Mouse (Mus musculus) heart, postnatal 0 days (tissue): ENCODE results near the gene Evi5l. TPM values are rescaled to one million over a fixed set of nuclear protein-coding genes. Genes with fewer than 3 reads are reported as not detected.
A peak's percentile ranks its signal among the peaks of the same experiment; 100 is the strongest.

ENCODE experiments used
- ATAC-seq: fragments of 200-750 bp; cut with Nextera tagmentation; 2 replicates; pipeline ENCODE4 v1.8.0; 2017; ENCODE audit warnings: low read depth, moderate number of reproducible peaks, moderate library complexity; ENCODE audit not compliant: insufficient read depth
- DNase-seq: peaks from one replicate; pipeline ENCODE4 v3.0.0-alpha.2; 2016; ENCODE audit warnings: low spot score
- H3K27ac ChIP-seq: fragments of 300-500 bp; sonication (generic); 2 replicates; pipeline ENCODE4 v1.5.1; 2014; ENCODE audit warnings: low read depth, mild to moderate bottlenecking
- H3K27me3 ChIP-seq: fragments of 300-500 bp; sonication (generic); 2 replicates; pipeline ENCODE4 v1.6.1; 2014; ENCODE audit warnings: low read length, mixed read lengths; ENCODE audit not compliant: control insufficient read depth, insufficient read depth
- H3K36me3 ChIP-seq: fragments of 300-500 bp; sonication (generic); replicated peaks from 2 replicates; pipeline ENCODE4 v1.6.1; 2014; ENCODE audit warnings: low read length, mixed read lengths; ENCODE audit not compliant: control insufficient read depth, insufficient read depth
- H3K4me1 ChIP-seq: fragments of 300-500 bp; sonication (generic); 2 replicates; pipeline ENCODE4 v1.6.1; 2014; ENCODE audit warnings: antibody characterized with exemption; ENCODE audit not compliant: control insufficient read depth, insufficient read depth
- H3K4me2 ChIP-seq: fragments of 300-500 bp; sonication (generic); 2 replicates; pipeline ENCODE4 v1.6.1; 2014; ENCODE audit warnings: low read depth, mild to moderate bottlenecking, low read length, moderate library complexity
- H3K4me3 ChIP-seq: fragments of 300-500 bp; sonication (generic); 2 replicates; pipeline ENCODE4 v1.5.1; 2014; ENCODE audit warnings: low read depth, low read length
- H3K9ac ChIP-seq: fragments of 300-500 bp; sonication (generic); replicated peaks from 2 replicates; pipeline ENCODE4 v1.6.1; 2014; ENCODE audit warnings: low read depth, low read length, mixed read lengths
- H3K9me3 ChIP-seq: fragments of 300-500 bp; sonication (generic); replicated peaks from 2 replicates; pipeline ENCODE4 v1.6.1; 2016; ENCODE audit warnings: low read length; ENCODE audit not compliant: control insufficient read depth
- CTCF ChIP-seq: IDR thresholded peaks from 2 replicates; pipeline ENCODE4 v1.5.1; 2016; ENCODE audit warnings: antibody characterized with exemption, control low read depth, low read depth
- EP300 ChIP-seq: IDR thresholded peaks from 2 replicates; pipeline ENCODE4 v1.6.1; 2016; ENCODE audit warnings: antibody characterized with exemption, low read depth
- WGBS: fragments of 180-500 bp; shearing (Covaris S2); extraction: QIAGEN DNeasy Blood & Tissue Kit; methylation state at CpG from one replicate; pipeline ENCODE4 v1.1.7; 2014; 5-methylcytosine and 5-hydroxymethylcytosine counted together
- polyA plus RNA-seq: library from polyadenylated mRNA; unstranded; fragments of >200 nt; fragmentation: Nextera tagmentation; extraction: Ambion mirVana; gene quantifications from 2 replicates; pipeline ENCODE4 v1.2.1, GENCODE M21; 2015
- total RNA-seq: library from RNA; depleted of rRNA; stranded (reverse); fragments of >200 nt; gene quantifications from 2 replicates; pipeline ENCODE4 v1.2.3, GENCODE M21; 2014; ENCODE audit warnings: low replicate concordance

Evi5l gene
- total and polyA plus RNA-seq, 2 experiments from 2014 or later = 9.3 to 24.8 TPM

DNA sequence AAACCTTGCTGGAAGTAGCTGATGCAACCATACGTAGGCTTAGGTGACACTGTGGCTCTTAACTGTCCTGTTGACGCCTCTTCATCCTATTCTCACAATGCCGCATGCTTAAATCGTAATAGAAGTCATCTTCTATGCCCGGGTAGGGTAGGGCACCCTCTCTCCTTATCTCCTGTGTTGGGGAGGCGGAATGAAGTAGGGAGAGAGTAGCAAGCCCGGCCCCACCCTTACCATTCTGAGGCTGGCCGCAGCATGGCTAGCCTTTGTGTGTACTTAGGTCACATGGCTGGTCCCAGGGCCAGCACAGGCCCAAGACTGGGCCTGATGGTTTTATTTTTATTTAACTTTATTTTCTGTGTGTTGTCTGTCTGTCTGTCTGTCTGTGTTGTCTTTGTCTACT, 80.9 kb downstream of the Evi5l start:
- no peak for TF ChIP-seq EP300
- Histone ChIP-seq H3K4me3 (no peak overlapping the region), H3K27ac (no peak overlapping the region), H3K4me1 (0 out of 2 replicates have a peak, but pooled peaks cover 4% of the 10 kb centered on the region), H3K9ac (no peak overlapping the region), H3K4me2 (no peak overlapping the region), H3K9me3 (no peaks in the 10 kb centered on the region), H3K27me3 (no peaks in the 10 kb centered on the region), H3K36me3 (peaks cover 57% of the 10 kb centered on the region)
- WGBS = 80% methylated on average over 8 of the region's 8 CpGs
- DNase-seq (no peak), ATAC-seq (no peak)

DNA sequence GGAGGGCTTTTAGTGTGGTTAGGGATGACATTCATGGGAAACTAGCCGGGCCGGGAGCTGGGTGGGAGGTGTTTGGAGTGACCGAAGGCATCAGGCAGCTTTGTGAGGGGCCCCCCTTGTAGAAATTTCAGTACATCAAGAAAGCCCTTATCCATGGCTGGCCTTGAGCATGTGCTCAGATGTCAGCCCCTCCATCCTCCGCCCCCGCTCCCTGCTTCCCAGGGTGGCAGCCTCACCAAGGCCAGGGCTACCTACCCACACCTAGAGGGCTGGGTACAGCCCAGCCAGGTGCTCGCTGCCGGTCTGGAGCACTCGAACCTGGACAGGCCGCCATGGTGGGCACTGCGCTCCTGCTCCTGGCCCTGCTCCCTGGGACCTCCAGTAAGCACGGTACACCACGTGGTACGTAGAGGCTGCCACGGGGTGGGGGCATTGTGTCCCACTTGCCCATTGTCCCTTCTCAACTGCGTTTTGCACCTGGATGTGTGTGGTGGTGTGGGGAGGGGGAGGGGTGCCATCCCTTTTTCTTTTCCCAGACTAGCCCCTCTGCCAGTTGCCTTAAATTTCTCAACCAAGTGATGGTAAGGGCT, 81.7 kb downstream of the Evi5l start, which contains the start of gene Tgfbr3l:
TSS of gene Tgfbr3l (plus strand) at position 264 of the 590 bp plus-strand sequence.
- Histone ChIP-seq H3K36me3 (peaks cover 49% of the 10 kb centered on the region), H3K27me3 (no peaks in the 10 kb centered on the region), H3K4me3 (no peak within 1 kb of the TSS), H3K4me2 (peak within 1 kb of the TSS; percentile 45; the same call in 1 of the 2 replicates), H3K9me3 (no peaks in the 10 kb centered on the region), H3K27ac (no peak within 1 kb of the TSS), H3K9ac (no peak within 1 kb of the TSS), H3K4me1 (peaks cover 9% of the 10 kb centered on the region; the same call in 1 of the 2 replicates)
- TF ChIP-seq CTCF (no peak), EP300 (no peak)
- ATAC-seq = no peak
- WGBS = 82% methylated on average over 15 of the region's 15 CpGs
- DNase-seq = no peak

DNA sequence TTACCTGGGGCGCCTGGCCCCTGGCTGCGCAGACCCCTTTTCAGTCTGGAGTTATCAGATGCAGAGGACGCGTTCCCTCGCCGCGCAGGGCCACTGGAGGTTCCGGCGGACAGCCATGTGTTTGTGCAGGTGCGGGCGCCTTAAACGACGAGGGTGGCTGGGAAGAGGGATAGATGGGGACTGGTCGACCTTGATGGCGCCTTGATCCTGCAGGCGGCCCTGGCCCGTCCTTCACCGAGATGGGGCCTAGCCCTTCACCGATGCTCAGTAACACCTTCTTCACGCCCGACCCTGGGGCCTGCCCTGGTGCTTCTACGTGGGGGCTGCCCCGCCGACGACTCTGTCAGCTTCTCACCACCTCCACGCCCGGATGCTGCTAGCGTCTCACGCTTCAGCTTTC, 82.8 kb downstream of the Evi5l start:
- H3K9me3 ChIP-seq = no peaks in the 10 kb centered on the region
- peak; percentile 14; the same call in 1 of the 2 replicates for ATAC-seq
- WGBS = 14% methylated on average over 28 of the region's 29 CpGs
- H3K4me1 ChIP-seq = peaks cover 17% of the 10 kb centered on the region; the same call in 1 of the 2 replicates
- DNase-seq = peak; percentile 37
- peaks cover 38% of the 10 kb centered on the region for H3K36me3 ChIP-seq
- peak overlapping the region; percentile 45 for H3K4me2 ChIP-seq
- 0 out of 2 replicates have a peak overlapping the region, but pooled peaks have one; percentile 36 for H3K27ac ChIP-seq
- no peaks in the 10 kb centered on the region for H3K27me3 ChIP-seq
- peak overlapping the region; percentile 24; the same call in 1 of the 2 replicates for H3K9ac ChIP-seq
- H3K4me3 ChIP-seq = no peak overlapping the region
- TF ChIP-seq CTCF (no peak), EP300 (0 out of 2 replicates have a peak, but pooled peaks have one; percentile 38)

DNA sequence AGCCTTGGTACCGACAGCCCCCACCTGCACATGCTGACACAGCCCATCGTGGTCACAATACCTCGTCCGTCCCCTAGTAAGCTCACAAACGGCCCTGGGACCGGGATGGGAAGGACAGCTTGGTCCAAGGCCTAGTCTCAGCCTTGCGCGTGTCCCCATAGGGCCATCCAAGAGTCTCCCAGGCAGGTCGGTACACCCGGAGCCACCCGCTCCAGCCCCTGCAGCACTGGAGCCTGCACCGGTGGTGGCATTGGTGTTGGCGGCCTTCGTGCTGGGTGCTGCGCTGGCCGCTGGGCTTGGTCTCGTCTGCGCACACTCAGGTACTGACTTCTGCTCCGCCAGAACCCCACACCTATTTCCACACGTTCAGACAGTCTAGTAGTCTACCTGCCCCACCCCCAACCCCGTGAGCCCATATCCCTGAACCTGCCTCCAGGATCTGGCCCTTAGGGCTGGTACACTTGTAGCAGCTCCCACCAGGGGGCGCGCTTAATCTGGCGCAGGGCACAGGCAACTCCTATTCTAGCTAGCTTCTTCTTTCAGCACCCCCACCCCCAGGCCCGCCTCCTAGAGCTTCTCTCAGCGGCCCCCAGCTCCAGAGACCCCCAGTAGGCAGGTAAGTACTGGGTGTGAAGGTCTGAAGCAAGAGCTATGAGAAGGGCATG, 84.1 kb downstream of the Evi5l start:
- peak; percentile 24; the same call in 1 of the 2 replicates for ATAC-seq
- Histone ChIP-seq H3K4me3 (no peak overlapping the region), H3K27ac (no peak overlapping the region), H3K27me3 (no peaks in the 10 kb centered on the region), H3K9me3 (no peaks in the 10 kb centered on the region), H3K36me3 (peaks cover 37% of the 10 kb centered on the region), H3K4me2 (no peak overlapping the region), H3K9ac (no peak overlapping the region), H3K4me1 (peaks cover 17% of the 10 kb centered on the region; the same call in 1 of the 2 replicates)
- WGBS = 39% methylated on average over 26 of the region's 26 CpGs
- TF ChIP-seq EP300 (no peak), CTCF (peak; percentile 83)
- peak; percentile 63 for DNase-seq

DNA sequence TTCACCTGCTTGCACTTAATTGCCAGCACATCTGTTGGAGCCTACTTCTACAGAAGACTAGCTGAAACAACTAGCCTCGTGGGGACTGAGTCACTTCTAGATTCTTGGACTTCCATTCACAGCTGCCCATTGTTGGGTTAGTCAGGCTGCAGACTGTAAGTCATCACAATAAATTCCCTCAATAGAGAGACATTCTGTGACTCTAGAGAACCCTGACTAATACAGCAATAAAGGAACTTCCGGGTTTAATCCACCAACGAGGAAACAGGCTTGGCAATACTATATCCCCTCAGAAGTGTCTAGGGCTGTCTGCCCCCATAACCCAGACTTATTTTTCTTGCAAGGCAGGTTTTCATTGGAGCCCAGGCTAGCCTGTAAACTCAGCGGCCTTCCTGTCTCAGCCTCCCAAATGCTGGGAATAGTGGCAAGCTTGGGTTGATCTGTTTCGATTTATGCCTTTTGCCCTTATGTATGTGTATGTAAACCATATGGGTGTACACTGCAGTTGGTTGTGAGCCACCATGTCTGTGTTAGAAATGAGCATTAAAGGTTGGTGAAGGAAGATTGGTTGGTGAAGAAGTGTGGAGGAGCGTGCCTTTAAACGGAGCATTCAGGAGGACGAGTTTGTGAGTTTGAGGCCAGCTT, 85.9 kb downstream of the Evi5l start:
- Histone ChIP-seq H3K36me3 (peaks cover 27% of the 10 kb centered on the region), H3K4me3 (peak overlapping the region; percentile 84), H3K9ac (peak overlapping the region; percentile 67), H3K27ac (no peak overlapping the region), H3K27me3 (no peaks in the 10 kb centered on the region), H3K9me3 (no peaks in the 10 kb centered on the region), H3K4me1 (peaks cover 17% of the 10 kb centered on the region; the same call in 1 of the 2 replicates), H3K4me2 (peak overlapping the region; percentile 89)
- 40% methylated on average over 8 of the region's 8 CpGs for WGBS
- no peak for DNase-seq
- ATAC-seq = no peak
- TF ChIP-seq EP300 (no peak), CTCF (no peak)
